Mouse (Mus musculus): ENCODE measurements around the gene Dnttip1. TPM values are rescaled to one million over a fixed set of nuclear protein-coding genes. Genes with fewer than 3 reads are reported as not detected.

Gene Dnttip1
- polyA plus RNA-seq, 1 experiment: 29.9 TPM

GRCm38 (mm10) chr2:164805332-164805718 lies 59.5 kb downstream of the Dnttip1 start:
- DNase-seq (ENCODE audit: low read depth): no peak

- DNase-seq (ENCODE audit: low read depth): no peak
Observed at GRCm38 (mm10) chr2:164806614-164807013, 60.8 kb downstream of the Dnttip1 start.

- DNase-seq (ENCODE audit: low read depth): no peak
Observed at GRCm38 (mm10) chr2:164813557-164813956, 67.8 kb downstream of the Dnttip1 start.

GRCm38 (mm10) chr2:164815348-164815747 lies 69.6 kb downstream of the Dnttip1 start:
- no peak for DNase-seq (ENCODE audit: low read depth)

- DNase-seq (ENCODE audit: low read depth): no peak
Observed at GRCm38 (mm10) chr2:164815821-164816220, 70.0 kb downstream of the Dnttip1 start.

- no peak for DNase-seq (ENCODE audit: low read depth)
Observed at GRCm38 (mm10) chr2:164817206-164817605, 71.4 kb downstream of the Dnttip1 start.

- no peak for DNase-seq (ENCODE audit: low read depth)
Observed at GRCm38 (mm10) chr2:164817703-164818102, 71.9 kb downstream of the Dnttip1 start.

Other genes with a start within 250 kb of the Dnttip1 start
- gene Pigt, start 248.5 kb upstream of the Dnttip1 start, polyA plus RNA-seq (2012; rRNA removed): 97.9 and 128 TPM in 2 replicates
- gene Wfdc2, start 183.6 kb upstream of the Dnttip1 start, polyA plus RNA-seq (2012; rRNA removed): 12.1 and 16.0 TPM in 2 replicates
- 317 and 597 TPM in 2 replicates for gene Spint3, start 172.5 kb upstream of the Dnttip1 start, polyA plus RNA-seq (2012; rRNA removed)
- 94.1 and 109 TPM in 2 replicates for gene Wfdc6a, start 160.5 kb upstream of the Dnttip1 start, polyA plus RNA-seq (2012; rRNA removed)
- 211 and 222 TPM in 2 replicates for gene Eppin, start 152.4 kb upstream of the Dnttip1 start, polyA plus RNA-seq (2012; rRNA removed)
- 159 and 208 TPM in 2 replicates for gene Wfdc6b, start 132.5 kb upstream of the Dnttip1 start, polyA plus RNA-seq (2012; rRNA removed)
- gene Wfdc8, start 132.4 kb upstream of the Dnttip1 start, polyA plus RNA-seq (2012; rRNA removed): 341 and 347 TPM in 2 replicates
- gene Wfdc16, start 107.2 kb upstream of the Dnttip1 start, polyA plus RNA-seq (2012; rRNA removed): 238 and 428 TPM in 2 replicates
- 5,228 and 5,435 TPM in 2 replicates for gene Wfdc10, start 89.9 kb upstream of the Dnttip1 start, polyA plus RNA-seq (2012; rRNA removed)
- 190 and 293 TPM in 2 replicates for gene Wfdc9, start 89.4 kb upstream of the Dnttip1 start, polyA plus RNA-seq (2012; rRNA removed)
- 6.6 and 15.6 TPM in 2 replicates for gene Wfdc11, start 71.9 kb upstream of the Dnttip1 start, polyA plus RNA-seq (2012; rRNA removed)
- gene Wfdc13, start 60.9 kb upstream of the Dnttip1 start, polyA plus RNA-seq (2012; rRNA removed): 1,038 and 1,237 TPM in 2 replicates
- 272 and 330 TPM in 2 replicates for gene Spint4, start 47.5 kb upstream of the Dnttip1 start, polyA plus RNA-seq (2012; rRNA removed)
- gene Spint5, start 30.7 kb upstream of the Dnttip1 start, polyA plus RNA-seq (2012; rRNA removed): 127 and 235 TPM in 2 replicates
- gene Wfdc3, start 52 bp upstream of the Dnttip1 start, polyA plus RNA-seq (2012; rRNA removed): 11.1 and 11.3 TPM in 2 replicates
- 8.5 and 11.8 TPM in 2 replicates for gene Ube2c, start 23.9 kb downstream of the Dnttip1 start, polyA plus RNA-seq (2012; rRNA removed)
- gene Tnnc2, start 34.0 kb downstream of the Dnttip1 start, polyA plus RNA-seq (2012; rRNA removed): 17.6 and 20.6 TPM in 2 replicates
- 23.0 and 24.6 TPM in 2 replicates for gene Snx21, start 39.8 kb downstream of the Dnttip1 start, polyA plus RNA-seq (2012; rRNA removed)
- gene Acot8, start 58.9 kb downstream of the Dnttip1 start, polyA plus RNA-seq (2012; rRNA removed): 31.4 and 31.5 TPM in 2 replicates
- gene Zswim3, start 59.1 kb downstream of the Dnttip1 start, polyA plus RNA-seq (2012; rRNA removed): 3.4 and 3.7 TPM in 2 replicates
- 10.5 and 11.8 TPM in 2 replicates for gene Zswim1, start 76.7 kb downstream of the Dnttip1 start, polyA plus RNA-seq (2012; rRNA removed)
- 0.46 and 0.70 TPM in 2 replicates for gene Spata25, start 82.6 kb downstream of the Dnttip1 start, polyA plus RNA-seq (2012; rRNA removed)
- 274 and 289 TPM in 2 replicates for gene Ctsa, start 86.9 kb downstream of the Dnttip1 start, polyA plus RNA-seq (2012; rRNA removed)
- 5.9 and 7.4 TPM in 2 replicates for gene Neurl2, start 87.5 kb downstream of the Dnttip1 start, polyA plus RNA-seq (2012; rRNA removed)
- gene Pltp, start 111.7 kb downstream of the Dnttip1 start, polyA plus RNA-seq (2012; rRNA removed): 277 and 290 TPM in 2 replicates
- 32.0 and 33.9 TPM in 2 replicates for gene Pcif1, start 133.3 kb downstream of the Dnttip1 start, polyA plus RNA-seq (2012; rRNA removed)
- gene Zfp335, start 165.8 kb downstream of the Dnttip1 start, polyA plus RNA-seq (2012; rRNA removed): 20.6 and 21.7 TPM in 2 replicates
- 7.0 and 9.7 TPM in 2 replicates for gene Mmp9, start 194.8 kb downstream of the Dnttip1 start, polyA plus RNA-seq (2012; rRNA removed)
- 1.7 and 2.0 TPM in 2 replicates for gene Slc12a5, start 214.8 kb downstream of the Dnttip1 start, polyA plus RNA-seq (2012; rRNA removed)

Measured in gonadal fat pad, adult 2 months (tissue).